Mouse (Mus musculus) spleen, adult 2 months (tissue): ENCODE results near the gene Sec14l2.

Experiments
- CTCF ChIP-seq: fragments of 200-500 bp; IDR thresholded peaks from 2 replicates; pipeline ENCODE4 v1.5.1; 2011; ENCODE audit warnings: mild to moderate bottlenecking, inconsistent platforms; ENCODE audit not compliant: insufficient read depth, insufficient read length, insufficient replicate concordance; ENCODE audit errors: extremely low read depth
- POLR2A ChIP-seq: fragments of 200-500 bp; IDR thresholded peaks from 2 replicates; pipeline ENCODE4 v1.6.1; 2011; ENCODE audit warnings: low read depth, low read length, inconsistent platforms

DNA sequence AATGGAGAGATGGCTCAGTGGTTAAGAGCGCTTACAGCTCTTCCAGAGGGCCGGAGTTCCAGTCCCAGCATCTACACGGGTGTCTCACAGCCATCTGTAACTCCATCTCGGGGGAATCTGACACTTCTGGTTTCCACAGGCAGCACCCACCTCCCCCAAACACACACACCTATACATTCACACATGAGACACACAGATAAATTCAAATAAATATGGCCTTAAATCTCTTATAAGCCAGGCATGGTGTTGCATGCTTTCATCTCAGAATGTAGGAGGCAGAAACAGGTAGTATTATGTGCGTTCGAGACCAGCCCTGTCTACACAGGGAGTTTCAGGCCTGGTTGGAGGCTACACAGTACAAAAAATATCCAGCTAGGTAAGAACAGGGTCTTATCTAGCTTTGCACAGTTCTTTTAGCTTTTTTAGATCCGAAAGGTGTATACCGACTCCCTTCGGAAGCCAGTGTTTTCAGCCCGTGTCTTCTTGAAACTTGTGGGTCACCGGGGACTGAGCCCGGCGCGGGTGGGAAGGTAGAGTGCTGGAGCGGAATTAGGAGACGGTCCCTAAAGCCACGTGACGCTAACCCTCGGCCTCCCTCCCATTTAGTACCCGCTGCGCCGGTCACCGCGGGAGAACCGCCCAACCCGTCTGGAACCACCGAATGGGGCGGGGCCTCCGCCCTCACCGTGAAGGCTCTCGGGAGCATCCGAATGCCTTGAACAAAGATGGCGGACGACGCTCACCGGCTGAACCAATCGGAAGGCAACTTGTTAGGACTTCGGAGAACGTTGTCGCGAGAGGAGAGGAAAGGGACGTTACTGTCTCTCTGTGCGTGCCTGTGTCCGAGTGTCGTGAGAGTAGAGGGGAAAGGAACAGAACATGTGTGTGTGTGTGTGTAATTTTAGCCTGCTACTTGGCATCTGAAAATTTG, 26.9 kb downstream of the Sec14l2 start:
- TF ChIP-seq POLR2A: peak; percentile 95
- no peak for TF ChIP-seq CTCF
